Mouse (Mus musculus): ENCODE data around the gene Ppp4r1.

The Ppp4r1 gene

GRCm38 (mm10) chr17:65853326-65853725 is 71.0 kb downstream of the Ppp4r1 start:
- in situ Hi-C loops (cut with MboI, MseI): no loop called here

GRCm38 (mm10) chr17:65854006-65854405 is 71.6 kb downstream of the Ppp4r1 start:
- in situ Hi-C loops (cut with MboI, MseI): no loop called here

- in situ Hi-C loops (cut with MboI, MseI): loop anchor here (5.0 kb wide), 1 partner anchor 355 kb away; no protein-coding TSS in a partner anchor
Measured at GRCm38 (mm10) chr17:65857617-65858016, 75.2 kb downstream of the Ppp4r1 start.

GRCm38 (mm10) chr17:65862579-65862978 is 80.2 kb downstream of the Ppp4r1 start:
- in situ Hi-C loops (cut with MboI, MseI): no loop called here

DNA sequence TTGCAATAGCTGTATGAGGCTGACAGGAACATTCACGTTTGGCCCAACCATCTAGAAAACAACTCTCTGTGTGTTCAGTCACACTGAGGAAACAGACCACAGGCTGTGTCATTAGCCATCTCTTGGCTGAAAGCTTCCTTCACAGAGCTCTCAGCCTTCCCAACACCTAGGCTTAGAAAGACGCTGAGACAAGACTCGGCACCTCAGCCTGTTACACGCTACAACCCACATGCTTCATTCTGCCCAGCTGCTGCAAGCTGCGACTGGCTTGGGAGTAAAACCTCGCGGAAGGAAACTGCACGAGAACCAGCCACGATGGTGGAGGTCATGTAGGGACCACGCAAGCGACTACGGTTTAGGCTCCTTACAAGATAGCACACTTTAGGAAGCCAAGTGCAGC is 81.5 kb downstream of the Ppp4r1 start:
- in situ Hi-C loops (cut with MboI, MseI): no loop called here

DNA sequence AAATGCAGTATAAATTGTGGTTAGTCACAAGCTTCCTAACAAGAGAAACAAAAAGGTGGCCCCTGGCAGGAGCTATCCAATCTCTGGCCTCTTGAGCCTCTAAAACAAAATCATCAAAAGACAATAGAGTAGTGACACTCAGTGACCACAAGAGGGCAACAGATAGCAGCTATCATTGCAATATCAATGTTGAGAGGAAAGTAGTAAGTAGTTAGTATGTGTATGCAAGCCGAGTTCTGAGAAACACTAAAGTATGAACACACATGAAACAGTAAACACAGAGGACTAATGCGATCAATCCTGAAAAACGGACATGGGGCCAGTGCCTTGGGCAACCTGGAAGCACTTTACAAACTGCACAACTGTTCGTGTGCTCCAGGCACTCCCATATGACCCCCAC is 82.4 kb downstream of the Ppp4r1 start:
- in situ Hi-C loops (cut with MboI, MseI): no loop called here

- in situ Hi-C loops (cut with MboI, MseI): no loop called here
Measured at GRCm38 (mm10) chr17:65865265-65865664, 82.9 kb downstream of the Ppp4r1 start.

- in situ Hi-C loops (cut with MboI, MseI): no loop called here
Measured at GRCm38 (mm10) chr17:65866201-65866600, 83.8 kb downstream of the Ppp4r1 start.

DNA sequence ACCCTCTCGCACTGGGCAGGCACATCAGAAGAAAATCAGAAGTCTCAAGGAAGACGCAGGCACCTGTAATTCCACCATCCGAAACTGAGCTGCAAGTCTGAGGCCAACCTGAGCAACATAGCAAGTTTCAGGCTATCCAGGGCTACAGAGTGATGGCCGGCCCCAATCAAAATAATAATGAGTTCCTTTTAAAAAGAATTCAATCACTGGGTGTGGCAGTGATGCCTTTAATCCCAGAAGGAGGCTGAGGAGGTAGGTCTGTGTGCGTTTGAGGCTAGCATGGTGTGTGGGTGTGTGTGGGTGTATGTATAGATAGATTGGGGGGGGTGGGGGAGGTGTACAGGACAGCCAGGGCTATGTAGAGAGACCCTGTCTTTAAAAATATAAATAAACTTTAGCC is 85.6 kb downstream of the Ppp4r1 start:
- in situ Hi-C loops (cut with MboI, MseI): no loop called here

DNA sequence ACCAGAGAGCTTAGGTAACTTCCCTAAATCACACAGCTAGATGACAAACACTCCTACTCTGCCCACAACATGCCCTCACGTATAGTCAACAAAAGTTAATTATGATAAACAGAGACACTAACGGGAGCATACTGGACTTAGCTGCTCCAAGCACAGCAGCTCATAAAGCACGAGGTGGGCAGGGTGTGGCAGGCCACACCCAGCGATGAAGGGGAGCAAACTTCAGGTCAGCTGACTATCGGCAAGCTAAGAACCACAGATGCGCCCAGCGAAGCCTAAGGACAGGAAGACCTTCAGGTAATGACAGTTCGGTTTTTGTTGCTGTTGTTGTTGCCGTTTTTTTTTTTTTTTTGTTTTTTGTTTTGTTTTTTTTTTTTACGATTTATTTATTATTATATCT is 87.3 kb downstream of the Ppp4r1 start:
- in situ Hi-C loops (cut with MboI, MseI): loop anchor here (5.0 kb wide), 2 partner anchors 83 to 243 kb away; partner anchors contain the start of genes Twsg1 and Washc1

DNA sequence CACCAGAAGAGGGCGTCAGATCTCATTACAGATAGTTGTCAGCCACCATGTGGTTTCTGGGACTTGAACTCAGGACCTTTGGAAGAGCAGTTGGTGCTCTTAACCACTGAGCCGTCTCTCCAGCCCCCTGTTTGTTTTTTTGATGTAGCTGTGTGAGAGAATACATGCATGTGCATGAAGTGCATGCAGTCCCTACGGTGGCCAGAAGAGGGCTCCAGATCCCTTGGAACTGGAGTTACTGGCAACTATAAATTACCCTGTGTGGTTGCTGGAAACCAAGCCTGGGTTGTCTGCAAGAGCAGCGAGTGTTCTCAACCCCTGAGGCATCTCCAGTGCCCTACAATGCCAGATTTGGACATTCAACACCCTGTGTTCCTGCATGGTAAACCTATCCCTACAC is 87.8 kb downstream of the Ppp4r1 start:
- in situ Hi-C loops (cut with MboI, MseI): loop anchor here (5.0 kb wide), 2 partner anchors 82 to 242 kb away; partner anchors contain the start of genes Twsg1 and Washc1

- in situ Hi-C loops (cut with MboI, MseI): loop anchor here (5.0 kb wide), 2 partner anchors 81 to 241 kb away; partner anchors contain the start of genes Twsg1 and Washc1
Measured at GRCm38 (mm10) chr17:65871641-65872041, 89.3 kb downstream of the Ppp4r1 start.

DNA sequence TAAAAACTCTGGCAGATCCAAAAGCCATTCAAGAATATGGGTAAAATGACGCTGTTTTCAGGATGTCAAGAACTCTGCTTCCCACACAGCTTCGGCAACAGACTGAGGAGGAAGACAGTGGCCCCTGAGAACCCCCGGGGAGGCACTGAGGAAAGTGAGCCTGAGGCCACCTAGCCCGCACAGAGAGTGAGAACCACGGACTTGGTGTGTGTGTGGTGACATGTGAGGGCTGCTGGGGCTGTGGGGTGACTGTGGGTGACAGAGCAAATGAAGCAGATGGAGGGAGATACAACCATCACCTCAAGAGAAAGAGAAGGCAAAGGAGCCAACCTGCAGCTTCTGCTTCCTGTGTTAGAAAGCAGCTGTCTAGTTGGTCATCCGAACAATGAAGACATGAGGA is 89.7 kb downstream of the Ppp4r1 start:
- in situ Hi-C loops (cut with MboI, MseI): loop anchor here (5.0 kb wide), 2 partner anchors 80 to 240 kb away; partner anchors contain the start of genes Twsg1 and Washc1

GRCm38 (mm10) chr17:65872652-65873051 is 90.3 kb downstream of the Ppp4r1 start:
- in situ Hi-C loops (cut with MboI, MseI): loop anchor here (5.0 kb wide), 2 partner anchors 80 to 240 kb away; partner anchors contain the start of genes Twsg1 and Washc1

DNA sequence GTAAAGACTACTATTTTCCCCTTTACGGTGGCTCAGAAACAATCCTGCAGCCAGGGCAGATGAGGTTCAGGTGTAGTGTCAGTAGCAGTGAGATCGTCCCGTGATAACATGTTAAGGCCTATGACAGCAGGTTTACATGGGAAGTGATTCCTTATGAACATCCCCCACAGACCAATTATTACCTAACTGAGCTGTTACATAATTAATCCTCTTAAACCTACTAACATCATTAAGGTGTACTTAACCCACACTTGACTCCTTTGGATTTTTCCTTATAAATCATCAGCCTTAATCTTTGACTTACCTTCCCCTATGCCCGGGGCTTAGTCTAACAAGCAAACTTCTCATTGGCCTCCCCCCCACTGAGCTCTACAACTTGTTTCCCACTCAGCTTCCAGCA is 90.8 kb downstream of the Ppp4r1 start:
- in situ Hi-C loops (cut with MboI, MseI): loop anchor here (5.0 kb wide), 2 partner anchors 79 to 239 kb away; partner anchors contain the start of genes Twsg1 and Washc1

DNA sequence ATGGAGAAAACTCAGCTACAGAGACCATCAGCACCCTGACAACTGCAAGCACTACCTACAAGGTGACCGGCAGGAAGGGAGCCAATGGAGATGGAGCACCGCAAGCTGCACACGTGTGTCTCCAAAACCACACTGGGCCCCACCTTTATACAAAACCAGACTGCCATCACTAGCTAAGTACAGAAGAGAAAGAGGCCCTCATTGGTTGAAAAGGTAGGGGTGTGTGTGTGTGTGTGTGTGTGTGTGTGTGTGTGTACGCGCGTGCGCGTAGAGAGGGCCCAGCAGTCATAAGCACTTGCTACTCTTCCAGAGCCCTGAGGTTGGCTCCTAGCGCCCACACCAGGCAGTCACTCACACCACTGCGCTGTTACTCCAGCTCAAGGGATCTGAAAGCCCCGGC is 91.5 kb downstream of the Ppp4r1 start:
- in situ Hi-C loops (cut with MboI, MseI): loop anchor here (5.0 kb wide), 2 partner anchors 78 to 238 kb away; partner anchors contain the start of genes Twsg1 and Washc1

- in situ Hi-C loops (cut with MboI, MseI): no loop called here
Measured at GRCm38 (mm10) chr17:65877026-65877425, 94.7 kb downstream of the Ppp4r1 start.

GRCm38 (mm10) chr17:65884061-65884669 is 101.8 kb downstream of the Ppp4r1 start:
- in situ Hi-C loops (cut with MboI, MseI): no loop called here

- in situ Hi-C loops (cut with MboI, MseI): no loop called here
Measured at GRCm38 (mm10) chr17:65884691-65885397, 102.5 kb downstream of the Ppp4r1 start.

- in situ Hi-C loops (cut with MboI, MseI): no loop called here
Measured at GRCm38 (mm10) chr17:65885398-65885696, 103.0 kb downstream of the Ppp4r1 start.

- in situ Hi-C loops (cut with MboI, MseI): no loop called here
Measured at GRCm38 (mm10) chr17:65885697-65886529, 103.5 kb downstream of the Ppp4r1 start, which contains the start of gene Ralbp1. TSS of gene Ralbp1 (minus strand) at chr17:65885798.

DNA sequence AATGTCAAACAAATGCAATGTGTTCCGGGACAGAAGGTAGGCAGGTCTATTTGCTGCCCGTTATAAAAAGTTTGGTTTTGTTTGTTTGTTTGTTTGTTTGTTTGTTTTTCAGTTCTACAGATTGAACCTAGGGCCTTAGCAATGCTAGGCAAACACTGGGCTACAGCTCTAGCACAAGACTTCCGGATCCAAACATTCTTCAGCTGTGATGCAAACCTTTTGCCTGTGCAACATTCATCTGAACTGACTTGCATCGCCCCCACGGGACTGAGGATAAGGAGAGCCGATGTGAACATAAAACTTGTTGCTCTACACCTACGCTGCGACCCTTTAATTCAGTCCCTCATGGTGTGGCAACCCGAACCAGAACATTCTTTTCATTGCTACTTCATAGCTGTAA is 104.2 kb downstream of the Ppp4r1 start:
- in situ Hi-C loops (cut with MboI, MseI): no loop called here
